In genomic region chr4:116644326-116644725, GRCm38 (mm10) we compare ENCODE assay signal across 9 mouse cellular contexts. TPM values are rescaled to one million over a fixed set of nuclear protein-coding genes. Genes with fewer than 3 reads are reported as not detected.
A peak's percentile ranks its signal among the peaks of the same experiment; 100 is the strongest.
DNase-seq lines count a peak whose midpoint lies in the region; ATAC-seq lines count a peak whose summit lies in the region.
"Had no signal": no experiment of that assay in that cellular context is flagged by ENCODE, and none has a peak within 500 bp of the region (broad histone marks: within the 10 kb centered on the region; RNA-seq: fewer than 3 reads in every experiment).

No protein-coding gene starts in this region.

- H3K4me2 ChIP-seq in hindbrain, embryonic 16.5 days (ENCODE audit: low read length): no peak overlapping the region
- H3K4me2 ChIP-seq in hindbrain, embryonic 13.5 days: no peak overlapping the region
- no peak overlapping the region for H3K4me2 ChIP-seq in intestine, embryonic 15.5 days (replicated peaks)
- H3K4me2 ChIP-seq: embryonic facial prominence, embryonic 15.5 days; liver, embryonic 15.5 days had no signal

- no peaks in the 10 kb centered on the region for H3K27me3 ChIP-seq in hindbrain, embryonic 16.5 days (replicated peaks; ENCODE audit: control insufficient read depth, insufficient read depth, low read length)
- no peaks in the 10 kb centered on the region for H3K27me3 ChIP-seq in hindbrain, embryonic 13.5 days
- H3K27me3 ChIP-seq in intestine, embryonic 15.5 days (replicated peaks): no peaks in the 10 kb centered on the region
- H3K27me3 ChIP-seq: embryonic facial prominence, embryonic 15.5 days; liver, embryonic 15.5 days had no signal

- peak; percentile 34; the same call in 1 of the 2 replicates for ATAC-seq in hindbrain, embryonic 16.5 days
- ATAC-seq in hindbrain, embryonic 13.5 days (ENCODE audit: low FRiP score): no peak
- ATAC-seq in intestine, embryonic 15.5 days: peak; percentile 62
- ATAC-seq in megakaryocyte-erythroid progenitor cell, adult 5-6 weeks (replicated peaks; ENCODE audit: low FRiP score, low TSS enrichment, poor library complexity, severe bottlenecking): peak; percentile 84

- peak; percentile 55 for DNase-seq in CD4-positive helper T cell, adult 2 months (ENCODE audit: low read depth, low spot score)
- peak; percentile 80 for DNase-seq in ES-CJ7 (ENCODE audit: low read depth, low spot score)
- no peak for DNase-seq in layer of hippocampus, postnatal 36 days

- H3K36me3 ChIP-seq in hindbrain, embryonic 16.5 days (ENCODE audit: control insufficient read depth, insufficient read depth, low read length): peaks cover 25% of the 10 kb centered on the region
- H3K36me3 ChIP-seq in hindbrain, embryonic 13.5 days: peaks cover 60% of the 10 kb centered on the region
- H3K36me3 ChIP-seq in intestine, embryonic 15.5 days: peaks cover 25% of the 10 kb centered on the region

- no peak overlapping the region for H3K27ac ChIP-seq in hindbrain, embryonic 16.5 days (ENCODE audit: low read depth, low read length)
- H3K27ac ChIP-seq in hindbrain, embryonic 13.5 days: no peak overlapping the region
- no peak overlapping the region for H3K27ac ChIP-seq in intestine, embryonic 15.5 days
- H3K27ac ChIP-seq: embryonic facial prominence, embryonic 15.5 days; liver, embryonic 15.5 days had no signal

- peaks cover 12% of the 10 kb centered on the region for H3K4me1 ChIP-seq in hindbrain, embryonic 16.5 days (ENCODE audit: control insufficient read depth, insufficient read depth, low read depth, low read length)
- peaks cover 41% of the 10 kb centered on the region for H3K4me1 ChIP-seq in hindbrain, embryonic 13.5 days (replicated peaks)
- H3K4me1 ChIP-seq in intestine, embryonic 15.5 days (replicated peaks): peaks cover 14% of the 10 kb centered on the region; the same call in 1 of the 2 replicates

- H3K9ac ChIP-seq in hindbrain, embryonic 16.5 days (ENCODE audit: low read depth, low read length): no peak overlapping the region
- no peak overlapping the region for H3K9ac ChIP-seq in hindbrain, embryonic 13.5 days
- H3K9ac ChIP-seq in intestine, embryonic 15.5 days: no peak overlapping the region
- H3K9ac ChIP-seq: embryonic facial prominence, embryonic 15.5 days; liver, embryonic 15.5 days had no signal

- H3K9me3 ChIP-seq in hindbrain, embryonic 16.5 days (ENCODE audit: control insufficient read depth, low read length): no peaks in the 10 kb centered on the region
- no peaks in the 10 kb centered on the region for H3K9me3 ChIP-seq in hindbrain, embryonic 13.5 days
- no peaks in the 10 kb centered on the region for H3K9me3 ChIP-seq in intestine, embryonic 15.5 days
- H3K9me3 ChIP-seq: embryonic facial prominence, embryonic 15.5 days; liver, embryonic 15.5 days had no signal

- 61% methylated on average over 6 of the region's 6 CpGs for WGBS in hindbrain, embryonic 16.5 days
- WGBS in hindbrain, embryonic 13.5 days: 59% methylated on average over 6 of the region's 6 CpGs
- 52% methylated on average over 6 of the region's 6 CpGs for WGBS in intestine, embryonic 15.5 days

- H3K4me3 ChIP-seq in hindbrain, embryonic 16.5 days (ENCODE audit: low read length): no peak overlapping the region
- H3K4me3 ChIP-seq in hindbrain, embryonic 13.5 days: no peak overlapping the region
- no peak overlapping the region for H3K4me3 ChIP-seq in intestine, embryonic 15.5 days (replicated peaks)
- H3K4me3 ChIP-seq: embryonic facial prominence, embryonic 15.5 days; liver, embryonic 15.5 days had no signal

RNA-seq across cellular contexts. Expression of gene Akr1a1, which starts 7.2 kb away (rescaled TPM):
- polyA plus RNA-seq in hindbrain, embryonic 16.5 days (2015; fragmentation: Nextera tagmentation; extraction: Ambion mirVana): 763 and 799 TPM in 2 replicates
- 666 and 678 TPM in 2 replicates for polyA plus RNA-seq in hindbrain, embryonic 13.5 days (2015; fragmentation: Nextera tagmentation; extraction: Ambion mirVana)
- polyA plus RNA-seq in intestine, embryonic 15.5 days (2015; fragmentation: Nextera tagmentation; extraction: Ambion mirVana): 772 and 821 TPM in 2 replicates
- 163 and 243 TPM in 2 replicates for total RNA-seq in megakaryocyte-erythroid progenitor cell, adult 5-6 weeks (2014; fragmentation: Nextera tagmentation)
- total RNA-seq in megakaryocyte-erythroid progenitor cell, adult 5-6 weeks (2017): 460 and 502 TPM in 2 replicates
- total RNA-seq in layer of hippocampus, postnatal 36 days (2021): 100 to 1,000 TPM; 372 to 396 TPM

RNA-seq across cellular contexts. Expression of gene Nasp, which starts 16.6 kb away (rescaled TPM):
- polyA plus RNA-seq in hindbrain, embryonic 16.5 days (2015; fragmentation: Nextera tagmentation; extraction: Ambion mirVana): 80.6 and 88.1 TPM in 2 replicates
- 109 and 110 TPM in 2 replicates for polyA plus RNA-seq in hindbrain, embryonic 13.5 days (2015; fragmentation: Nextera tagmentation; extraction: Ambion mirVana)
- polyA plus RNA-seq in intestine, embryonic 15.5 days (2015; fragmentation: Nextera tagmentation; extraction: Ambion mirVana): 110 and 118 TPM in 2 replicates
- total RNA-seq in megakaryocyte-erythroid progenitor cell, adult 5-6 weeks (2014; fragmentation: Nextera tagmentation): 195 and 210 TPM in 2 replicates
- total RNA-seq in megakaryocyte-erythroid progenitor cell, adult 5-6 weeks (2017): 594 and 624 TPM in 2 replicates
- 10 to 100 TPM; 34.5 to 35.9 TPM for total RNA-seq in layer of hippocampus, postnatal 36 days (2021)

RNA-seq across cellular contexts. Expression of gene Prdx1, which starts 41.0 kb away (rescaled TPM):
- 466 and 468 TPM in 2 replicates for polyA plus RNA-seq in hindbrain, embryonic 16.5 days (2015; fragmentation: Nextera tagmentation; extraction: Ambion mirVana)
- polyA plus RNA-seq in hindbrain, embryonic 13.5 days (2015; fragmentation: Nextera tagmentation; extraction: Ambion mirVana): 475 TPM in 2 replicates
- 1,436 and 1,568 TPM in 2 replicates for polyA plus RNA-seq in intestine, embryonic 15.5 days (2015; fragmentation: Nextera tagmentation; extraction: Ambion mirVana)
- total RNA-seq in megakaryocyte-erythroid progenitor cell, adult 5-6 weeks (2014; fragmentation: Nextera tagmentation): 158 and 208 TPM in 2 replicates
- total RNA-seq in megakaryocyte-erythroid progenitor cell, adult 5-6 weeks (2017): 268 and 287 TPM in 2 replicates
- total RNA-seq in layer of hippocampus, postnatal 36 days (2021): 100 to 1,000 TPM; 148 to 168 TPM

RNA-seq across cellular contexts. Expression of gene Ccdc17, which starts 47.9 kb away (rescaled TPM):
- polyA plus RNA-seq in hindbrain, embryonic 16.5 days (2015; fragmentation: Nextera tagmentation; extraction: Ambion mirVana): 4.0 and 5.6 TPM in 2 replicates
- polyA plus RNA-seq in hindbrain, embryonic 13.5 days (2015; fragmentation: Nextera tagmentation; extraction: Ambion mirVana): 4.8 and 5.4 TPM in 2 replicates
- 4.1 and 4.8 TPM in 2 replicates for polyA plus RNA-seq in intestine, embryonic 15.5 days (2015; fragmentation: Nextera tagmentation; extraction: Ambion mirVana)
- total RNA-seq in megakaryocyte-erythroid progenitor cell, adult 5-6 weeks (2014; fragmentation: Nextera tagmentation): 2.9 and 5.7 TPM in 2 replicates
- total RNA-seq in megakaryocyte-erythroid progenitor cell, adult 5-6 weeks (2017): 2.5 and 3.3 TPM in 2 replicates
- 1 to 10 TPM; 4.0 to 4.3 TPM for total RNA-seq in layer of hippocampus, postnatal 36 days (2021)

Comparison
In these comparisons a context has a peak if more than half of its experiments do, and no peak if none do; other contexts are left out.
1. DNase-seq: peak in CD4-positive helper T cell, adult 2 months (single experiment) and ES-CJ7 (single experiment); none in layer of hippocampus, postnatal 36 days (0 of 2).